In the genomic region with DNA sequence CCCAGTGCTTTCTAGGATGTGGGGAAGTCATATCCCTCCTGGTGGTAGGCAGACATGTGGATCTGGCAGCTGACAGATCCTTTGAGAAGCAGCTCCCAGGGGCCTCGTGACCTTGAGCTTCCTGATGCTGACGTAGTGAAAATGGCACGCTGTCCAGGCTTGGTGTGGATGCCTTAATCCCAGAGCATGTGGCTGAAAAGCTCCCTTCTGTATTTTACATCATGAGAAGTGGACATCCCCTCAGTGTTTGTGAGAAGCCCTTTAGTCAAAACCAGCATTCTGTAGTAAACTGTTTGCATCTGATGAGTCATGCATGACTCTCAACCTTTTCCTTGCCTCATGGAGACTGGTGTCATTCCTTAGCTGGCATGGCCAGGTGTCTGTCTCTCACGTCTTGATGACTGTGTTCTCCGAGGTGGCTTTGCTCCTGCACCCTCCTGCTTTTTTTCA, we compare ENCODE assay signal across 7 mouse cellular contexts. TPM values are rescaled to one million over a fixed set of nuclear protein-coding genes. Genes with fewer than 3 reads are reported as not detected.
A peak's percentile ranks its signal among the peaks of the same experiment; 100 is the strongest.
DNase-seq lines count a peak whose midpoint lies in the region; ATAC-seq lines count a peak whose summit lies in the region.

No protein-coding gene starts in this region.

- H3K4me2 ChIP-seq in embryonic facial prominence, embryonic 14.5 days (ENCODE audit: low read depth, low read length), result no peak overlapping the region

- ATAC-seq in embryonic facial prominence, embryonic 14.5 days (ENCODE audit: low read depth), result 0 out of 2 replicates have a peak, but pooled peaks have one; percentile 27

- peaks cover 35% of the 10 kb centered on the region for H3K4me1 ChIP-seq in embryonic facial prominence, embryonic 14.5 days (ENCODE audit: control insufficient read depth, insufficient read depth, low read length)

- no peak overlapping the region for H3K4me3 ChIP-seq in embryonic facial prominence, embryonic 14.5 days (ENCODE audit: low read depth, low read length)

- no peak overlapping the region for H3K9ac ChIP-seq in embryonic facial prominence, embryonic 14.5 days (ENCODE audit: low read depth, low read length)

- H3K27ac ChIP-seq in embryonic facial prominence, embryonic 14.5 days (replicated peaks; ENCODE audit: low read depth, low read length), result peak overlapping the region; percentile 69; the same call in 1 of the 2 replicates

- DNase-seq in 3134 (ENCODE audit: extremely low read depth, insufficient read length, low spot score) (peak; percentile 71), 3T3-L1 (ENCODE audit: low read depth, low spot score) (peak; percentile 96)
- no peak for DNase-seq in embryonic facial prominence, embryonic 14.5 days (ENCODE audit: low spot score)
- DNase-seq in kidney, adult 9 months, result peak; percentile 62
- DNase-seq in thymus, postnatal 0 days (ENCODE audit: low spot score), result no peak
- no peak for DNase-seq in cerebellum, adult 9-10 months
- DNase-seq in frontal cortex, adult 2 months (ENCODE audit: extremely low spot score in 1 of 2, low spot score in 1 of 2), result no peak

- no peaks in the 10 kb centered on the region for H3K36me3 ChIP-seq in embryonic facial prominence, embryonic 14.5 days (ENCODE audit: control insufficient read depth, insufficient read depth, low read length)

- no peaks in the 10 kb centered on the region for H3K27me3 ChIP-seq in embryonic facial prominence, embryonic 14.5 days (replicated peaks; ENCODE audit: control insufficient read depth, insufficient read depth, low read length)

- 62% methylated on average over 5 of the region's 5 CpGs for WGBS in embryonic facial prominence, embryonic 14.5 days

- H3K9me3 ChIP-seq in embryonic facial prominence, embryonic 14.5 days (ENCODE audit: control insufficient read depth, low read length), result no peaks in the 10 kb centered on the region

RNA-seq across cellular contexts. Expression of gene Ano6, which starts 14.4 kb away (rescaled TPM):
- polyA plus RNA-seq in embryonic facial prominence, embryonic 14.5 days (2014; fragmentation: Nextera tagmentation; extraction: Ambion mirVana), result 57.3 and 59.5 TPM in 2 replicates
- polyA plus RNA-seq in thymus, postnatal 0 days (2015; fragmentation: Nextera tagmentation; extraction: Ambion mirVana), result 97.9 and 104 TPM in 2 replicates
- 23.8 and 27.7 TPM in 2 replicates for polyA plus RNA-seq in frontal cortex, adult 2 months (2012; rRNA removed)

Comparison
In these comparisons a context has a peak if more than half of its experiments do, and no peak if none do; other contexts are left out.
1. DNase-seq: peak in 3134 (single experiment), 3T3-L1 (single experiment) and kidney, adult 9 months (single experiment); none in embryonic facial prominence, embryonic 14.5 days (single experiment), thymus, postnatal 0 days (single experiment), cerebellum, adult 9-10 months (single experiment) and frontal cortex, adult 2 months (0 of 2).